Mouse (Mus musculus) urinary bladder, postnatal 10 days (tissue): ENCODE data around the gene Aplnr.

Experiments used
- DNase-seq: peaks from one replicate; pipeline ENCODE4 v3.0.0; 2022; ENCODE audit warnings: low spot score

The Aplnr gene

DNA sequence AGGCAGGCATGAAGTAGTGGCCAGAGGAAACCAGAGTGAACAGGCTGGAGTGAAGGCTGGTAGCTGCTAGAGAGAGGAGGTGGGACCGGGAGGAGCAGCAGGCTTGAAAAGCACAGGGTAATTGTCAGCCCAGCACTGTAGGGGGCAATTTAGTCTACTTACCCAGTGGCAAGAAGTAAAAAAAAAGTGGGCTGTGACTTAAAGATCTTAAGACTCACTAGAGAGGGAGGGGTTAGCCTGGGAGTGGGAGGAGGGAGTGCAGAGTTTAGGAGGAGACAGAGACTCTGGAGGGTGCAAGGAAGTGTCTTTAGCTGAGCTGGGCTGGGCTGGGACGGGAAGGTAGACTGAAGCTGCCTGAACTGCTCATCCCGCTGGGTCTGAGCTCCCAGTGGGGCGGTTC is at the start of gene Aplnr:
Gene Aplnr, plus strand, starts transcription at position 137 of the 400 bp plus-strand sequence.
- no peak for DNase-seq

DNA sequence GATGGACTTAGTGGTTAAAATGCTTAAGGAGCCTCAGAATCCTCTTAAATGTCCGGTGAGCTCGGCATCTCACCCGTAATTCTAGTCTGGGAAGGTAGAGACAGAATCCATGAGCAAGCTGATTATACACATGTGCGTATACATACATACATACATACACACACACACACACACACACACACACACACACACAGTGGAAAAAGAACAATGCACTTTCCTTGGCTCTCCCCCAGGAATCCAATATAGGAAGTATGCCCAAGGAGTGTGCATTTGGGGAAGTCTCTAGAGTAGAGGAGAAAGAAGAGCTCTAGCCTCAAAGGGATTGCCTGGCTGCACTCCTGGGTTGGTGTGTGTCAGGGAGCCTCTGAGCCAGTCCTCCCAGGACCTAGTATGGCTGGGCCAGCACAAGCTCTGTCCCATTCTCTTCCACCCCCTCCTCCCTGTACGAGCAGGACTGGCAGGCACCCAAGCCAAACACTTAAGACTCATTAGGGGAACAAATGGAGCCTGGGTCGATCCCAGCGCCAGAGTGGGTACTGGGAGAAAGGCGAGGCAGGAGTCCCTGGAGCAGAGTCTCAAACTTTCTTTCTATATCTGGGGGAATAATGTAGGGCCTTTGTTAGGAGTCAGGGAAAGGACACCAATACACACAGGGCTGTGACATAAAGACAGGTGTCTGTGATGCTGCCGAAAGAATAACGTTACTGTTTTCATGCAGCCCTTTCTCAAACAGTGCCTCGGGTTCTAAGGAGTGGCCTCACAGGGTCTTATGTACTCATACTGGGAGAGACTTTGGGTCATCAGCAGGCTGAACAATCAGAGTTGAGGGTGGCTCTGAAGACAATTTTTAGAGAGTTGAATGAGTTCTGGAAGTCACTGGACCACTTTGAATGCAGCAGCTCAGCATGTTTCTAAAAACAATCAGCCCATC is 47.0 kb upstream of the Aplnr start:
- no peak for DNase-seq

DNA sequence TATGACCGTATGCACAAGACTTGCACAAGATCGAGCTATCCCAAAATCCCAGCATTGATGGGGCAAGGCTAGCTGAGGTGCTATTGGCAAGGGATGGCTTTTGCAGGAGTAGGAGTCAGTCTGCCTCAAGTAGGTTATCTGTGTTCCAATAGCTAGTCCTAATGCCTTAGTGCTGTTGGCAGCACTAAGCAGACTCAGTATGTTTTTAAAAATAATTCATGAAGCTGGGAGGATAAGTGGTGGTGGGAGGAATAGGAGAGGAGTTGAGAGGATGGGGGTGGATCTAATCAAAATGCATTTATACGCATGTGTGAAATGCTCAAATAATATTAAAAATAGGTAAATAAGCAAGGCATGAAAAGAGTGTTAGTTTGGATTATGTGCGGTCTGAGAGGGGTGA is 44.7 kb upstream of the Aplnr start:
- no peak for DNase-seq

DNA sequence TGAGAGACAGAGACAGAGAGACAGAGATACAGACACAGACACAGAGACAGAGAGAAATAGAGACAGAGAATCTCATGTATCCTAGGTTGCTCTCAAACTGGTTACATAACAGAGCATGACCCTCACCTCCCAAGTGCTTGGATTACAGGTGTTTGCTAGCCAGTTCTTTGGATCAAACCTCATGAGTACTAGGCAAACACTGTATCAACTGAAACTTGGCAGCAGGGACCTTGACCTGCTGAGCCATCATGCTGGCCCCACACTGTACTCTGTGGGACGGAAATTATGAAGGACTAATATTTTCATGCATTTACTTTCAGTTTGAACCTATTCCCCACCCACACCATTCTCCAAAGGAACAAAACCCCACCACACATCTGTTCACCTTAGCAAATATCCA is 42.6 kb upstream of the Aplnr start:
- DNase-seq, result no peak

DNA sequence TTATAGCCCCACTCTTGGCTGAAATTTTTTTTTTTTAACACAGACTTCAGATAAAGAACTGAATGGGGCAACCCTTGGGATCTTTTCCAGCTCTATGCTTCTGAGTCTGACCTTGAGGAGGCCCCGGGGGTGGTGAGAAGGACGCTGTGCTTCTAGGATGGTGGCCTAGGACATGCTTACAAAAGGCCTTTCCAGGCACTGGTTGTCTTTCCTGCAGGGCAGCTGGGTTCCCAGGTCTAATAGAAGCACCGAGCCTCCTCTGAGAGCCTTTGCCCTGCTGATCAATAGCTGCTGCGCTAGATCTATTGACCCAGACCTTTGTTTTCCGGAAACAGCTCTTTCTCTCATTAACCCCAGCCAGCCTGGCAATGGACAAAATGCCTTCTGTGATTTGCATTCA is 40.1 kb upstream of the Aplnr start:
- DNase-seq, result no peak

DNA sequence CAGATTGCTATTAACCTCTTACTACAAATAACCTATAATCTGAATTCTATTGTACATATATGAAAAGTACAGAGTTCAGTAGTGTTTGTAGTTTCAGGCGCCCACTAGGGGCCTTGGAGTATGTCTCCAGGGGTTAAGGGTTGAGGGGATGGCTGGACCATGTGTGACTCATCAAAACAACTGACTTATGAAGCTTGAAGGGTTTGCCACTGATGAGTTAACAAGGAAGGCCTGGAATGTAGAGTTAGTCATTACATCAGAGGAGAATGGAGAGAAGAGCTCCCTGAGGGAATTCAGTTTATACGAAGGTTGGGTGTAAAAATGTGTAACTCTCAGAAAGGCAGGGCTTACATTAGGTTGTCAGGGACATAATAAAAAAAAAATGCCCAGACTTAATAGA is 38.0 kb upstream of the Aplnr start:
- DNase-seq, result no peak

DNA sequence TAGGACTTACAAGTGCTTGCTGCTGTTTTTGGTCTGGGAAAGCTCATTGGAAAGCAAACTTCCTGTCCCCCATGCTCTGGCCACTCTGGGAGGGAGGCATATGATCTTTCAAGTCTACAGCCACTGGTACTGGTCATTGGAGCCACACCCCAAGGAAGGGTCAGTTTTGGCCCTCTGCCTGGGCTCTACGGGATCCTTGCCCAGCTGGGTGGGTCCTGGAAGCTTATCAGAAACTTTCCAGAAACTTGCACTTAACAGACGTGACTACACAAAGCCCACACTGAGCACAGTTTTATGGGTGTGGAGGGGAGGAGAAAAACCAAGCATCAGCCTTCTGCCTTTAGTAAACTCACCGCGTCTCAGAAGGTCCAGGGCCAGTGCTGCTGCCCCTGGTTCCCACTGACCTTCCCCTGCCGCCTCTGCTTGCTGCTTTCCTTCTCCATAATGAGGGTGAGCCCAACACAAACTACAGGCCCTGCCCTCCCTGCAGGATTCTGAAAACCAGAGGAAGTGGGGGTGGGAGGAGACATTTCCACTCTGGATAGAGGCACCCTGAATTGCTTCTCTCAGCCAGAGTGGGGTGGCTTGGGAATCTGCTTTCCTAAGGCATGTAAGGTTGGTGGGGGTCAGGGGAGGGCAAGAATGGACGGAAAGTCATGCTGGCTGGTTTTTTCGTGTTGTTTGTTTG is 37.1 kb upstream of the Aplnr start:
- DNase-seq, result no peak

DNA sequence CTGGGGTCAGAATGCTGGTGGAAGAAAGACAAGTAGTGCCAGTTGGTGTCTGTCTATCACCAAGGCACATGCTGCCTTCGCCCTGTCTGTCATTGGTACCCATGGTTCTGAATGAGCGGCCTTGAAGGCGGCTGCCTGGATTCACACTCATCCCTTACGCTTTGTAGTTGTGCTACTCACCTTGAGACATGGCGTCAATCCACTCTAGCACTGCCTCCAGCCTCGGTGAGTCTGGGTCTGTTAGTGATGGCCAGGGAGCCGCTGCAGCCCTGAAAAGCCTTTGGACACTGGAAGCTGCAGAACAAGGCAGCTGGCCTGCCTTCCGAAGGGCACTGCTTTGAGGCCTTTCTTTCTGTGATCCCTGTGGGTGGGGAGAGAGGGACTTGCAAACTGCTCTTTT is 32.8 kb upstream of the Aplnr start:
- DNase-seq, result no peak

DNA sequence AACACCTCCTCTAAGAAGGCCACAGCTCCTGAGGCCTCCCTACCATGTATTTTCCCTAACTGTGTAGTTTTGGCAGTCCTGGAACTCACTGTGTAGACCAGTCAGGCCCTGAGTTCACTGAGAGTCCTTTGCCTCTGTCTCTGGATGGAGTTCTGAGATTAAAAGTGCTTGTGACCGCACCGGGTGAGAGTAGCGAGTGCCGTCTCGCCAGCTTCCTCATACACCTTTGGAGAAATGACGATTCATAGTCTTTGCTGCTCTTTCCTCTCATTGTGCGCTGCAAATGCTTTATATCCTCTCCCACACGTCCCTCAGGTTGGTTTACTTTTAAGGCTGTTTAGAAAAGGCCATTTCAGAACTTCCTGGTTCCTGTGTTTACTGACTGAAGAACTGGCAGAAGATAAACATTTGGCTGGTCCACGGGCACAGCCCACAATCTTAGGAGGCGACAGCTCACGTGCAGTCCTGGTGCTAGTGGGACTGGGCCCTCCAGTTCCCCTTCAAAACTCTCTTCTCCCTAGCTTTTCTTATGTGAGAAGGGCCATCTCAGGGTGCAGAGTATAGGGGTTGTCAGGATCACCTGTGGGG is 30.5 kb upstream of the Aplnr start:
- no peak for DNase-seq

DNA sequence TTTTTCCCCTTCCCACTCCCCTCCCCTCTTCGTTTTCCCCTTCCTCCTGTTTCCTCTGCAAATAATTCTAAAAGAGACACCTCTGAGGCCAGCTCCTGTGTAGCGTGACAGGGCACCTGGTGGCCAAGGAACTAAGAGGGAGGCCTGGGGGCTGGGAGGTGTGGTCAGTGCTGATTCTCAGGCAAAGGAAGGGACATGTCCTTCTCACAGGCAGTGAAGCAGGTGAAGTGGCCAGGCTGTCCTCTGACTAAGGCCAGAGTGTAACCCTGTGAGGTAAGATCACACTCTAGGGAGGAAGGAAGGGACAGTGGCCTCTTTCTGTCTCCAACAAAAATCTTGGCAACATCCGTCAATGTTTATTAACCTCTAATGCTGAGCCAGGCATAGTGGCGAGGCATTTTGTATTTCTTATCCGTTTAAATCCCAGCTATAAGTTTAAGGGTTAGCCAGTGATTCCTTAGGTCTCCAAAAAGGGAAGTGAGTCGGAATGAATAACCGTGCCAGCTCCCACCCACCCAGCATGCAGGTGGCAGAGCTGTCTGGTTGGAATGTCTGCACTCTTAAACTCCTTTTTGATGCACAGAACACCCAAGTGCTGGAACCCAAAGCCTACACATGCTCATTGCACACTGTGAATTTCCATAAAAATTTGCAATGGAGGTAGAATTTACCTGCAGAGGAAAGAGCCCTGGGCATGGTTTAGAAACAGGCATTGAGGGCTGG is 29.8 kb upstream of the Aplnr start:
- no peak for DNase-seq

DNA sequence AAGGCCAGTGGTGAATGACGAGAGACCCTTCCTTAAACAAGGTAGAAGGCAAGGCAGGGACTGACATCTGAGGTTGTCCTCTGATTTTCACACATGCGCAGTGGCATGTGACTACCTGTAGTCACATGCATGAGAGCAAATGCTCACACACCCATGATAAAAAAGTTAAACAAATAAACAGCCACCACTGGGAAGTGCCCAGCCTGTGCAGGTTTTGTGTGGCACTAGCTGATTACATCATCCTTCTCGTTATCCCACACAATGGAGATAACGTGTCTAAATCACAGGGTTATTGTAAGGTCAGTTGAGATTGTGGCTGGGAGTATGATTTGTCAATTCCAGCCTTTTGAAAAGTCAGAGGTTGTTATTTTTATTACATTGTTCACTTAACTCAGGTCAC is 29.1 kb upstream of the Aplnr start:
- no peak for DNase-seq

DNA sequence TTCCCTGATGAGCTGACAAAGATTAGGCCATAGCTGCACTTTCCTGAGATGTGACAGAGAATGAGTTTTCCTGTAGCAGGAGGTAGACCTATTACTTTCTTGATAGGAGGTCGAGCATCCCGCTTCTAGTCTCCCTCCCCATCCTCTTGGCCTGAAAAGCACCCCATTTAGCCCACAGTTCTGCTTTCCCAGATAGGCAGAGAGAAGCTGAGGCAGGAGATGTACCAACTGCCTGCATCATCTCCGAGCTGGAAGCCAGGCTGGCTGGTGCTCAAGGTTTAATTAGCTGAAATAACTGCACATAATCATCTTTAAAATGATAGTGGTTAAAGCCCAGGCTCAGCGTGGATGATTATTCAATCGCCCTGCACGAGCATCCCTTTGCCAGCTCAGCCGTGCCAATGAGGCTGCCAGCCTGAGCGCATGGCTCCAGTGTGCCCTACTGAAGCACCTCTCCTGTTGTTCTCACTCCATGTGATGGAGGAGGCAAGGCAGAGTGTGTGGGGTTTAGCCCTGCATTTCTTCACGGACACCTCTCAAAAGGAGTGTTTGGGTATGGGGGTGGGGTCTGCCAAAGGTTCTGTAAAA is 25.6 kb upstream of the Aplnr start:
- DNase-seq, result no peak

DNA sequence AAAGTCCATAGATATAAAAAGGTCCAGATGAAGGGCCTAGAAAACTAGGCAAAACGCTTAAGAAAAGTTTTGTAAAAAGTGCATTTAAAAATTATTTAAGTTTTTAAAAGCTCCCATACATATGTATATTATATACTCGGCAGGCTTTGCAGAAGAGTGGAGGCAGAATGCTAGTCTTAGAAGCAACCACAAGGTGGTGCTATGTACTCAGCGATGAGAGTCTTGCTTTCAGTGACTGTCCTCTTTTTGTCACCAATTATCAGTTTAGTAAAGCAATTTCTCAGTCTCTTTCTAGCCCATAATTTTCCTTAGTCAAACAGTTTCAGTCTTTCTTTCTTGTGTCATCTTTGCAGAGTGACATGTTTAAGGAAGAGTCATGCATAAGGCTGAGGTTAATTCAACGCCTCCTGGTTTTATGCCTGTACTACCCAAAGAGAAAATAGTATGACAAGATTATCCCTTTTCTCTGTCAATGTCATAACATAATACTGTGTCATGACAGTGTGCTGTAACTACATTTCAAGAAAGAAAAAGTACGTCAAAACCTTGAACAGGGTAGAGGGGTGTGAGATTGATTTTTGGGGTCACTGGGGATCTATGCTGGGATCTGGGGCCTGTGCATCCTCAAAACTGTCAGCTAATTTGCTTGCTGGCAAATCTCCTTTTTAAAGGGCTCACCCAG is 12.7 kb upstream of the Aplnr start:
- DNase-seq, result no peak

DNA sequence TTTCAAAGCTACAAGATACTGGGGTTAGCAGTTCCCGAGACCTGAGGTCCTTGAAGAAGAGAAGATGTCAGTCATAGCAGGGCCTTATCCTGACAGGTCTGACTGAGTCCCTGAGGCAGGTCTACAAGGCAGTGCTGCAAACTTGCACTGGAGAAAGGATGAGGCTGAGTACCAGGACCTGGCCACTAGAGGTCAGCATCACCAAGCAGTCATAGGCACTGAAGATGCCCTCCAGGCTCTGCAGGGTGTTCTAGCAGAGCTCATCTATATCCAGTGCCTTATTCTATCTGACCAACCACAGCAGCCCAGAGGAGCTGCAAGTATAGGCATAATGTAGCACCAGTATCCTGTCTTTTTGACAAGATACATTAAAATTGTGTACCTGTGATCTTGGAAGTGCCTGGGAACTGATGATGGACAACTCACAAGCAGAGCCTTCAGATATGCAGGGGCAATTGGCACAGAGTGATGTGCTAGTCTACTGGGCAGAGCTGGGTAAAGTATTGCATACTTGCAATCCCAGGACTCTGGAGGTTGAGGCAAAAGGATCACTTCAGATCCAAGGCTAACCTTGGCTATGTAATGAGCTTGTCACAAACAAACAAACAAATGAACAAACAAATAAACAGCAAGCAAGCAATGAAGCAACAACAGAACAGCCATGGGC is 12.0 kb upstream of the Aplnr start:
- no peak for DNase-seq

DNA sequence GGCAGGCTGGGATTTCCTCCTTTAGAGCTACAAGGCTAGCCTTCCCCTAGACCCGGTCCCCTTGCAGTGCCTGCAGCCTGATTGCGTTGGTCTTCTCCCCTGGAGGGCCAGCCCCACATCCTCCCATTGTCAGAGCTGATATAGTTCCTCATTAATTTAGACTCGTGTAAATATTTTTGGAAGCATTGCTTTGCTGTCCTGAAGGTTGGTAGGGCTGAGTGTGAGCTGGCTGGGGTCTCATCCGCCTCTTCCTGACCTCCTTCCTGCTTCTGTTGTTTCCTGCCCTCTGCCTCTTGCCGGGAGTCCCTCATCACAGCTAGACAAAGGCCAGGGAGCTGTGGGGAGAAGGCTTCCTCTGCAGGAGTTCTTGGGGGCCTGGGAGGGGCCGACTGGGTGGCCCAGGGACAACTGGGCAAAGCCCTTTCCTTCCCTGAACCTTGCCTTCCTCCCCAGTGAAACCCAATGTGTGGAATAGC is 6.5 kb upstream of the Aplnr start:
- DNase-seq, result no peak

DNA sequence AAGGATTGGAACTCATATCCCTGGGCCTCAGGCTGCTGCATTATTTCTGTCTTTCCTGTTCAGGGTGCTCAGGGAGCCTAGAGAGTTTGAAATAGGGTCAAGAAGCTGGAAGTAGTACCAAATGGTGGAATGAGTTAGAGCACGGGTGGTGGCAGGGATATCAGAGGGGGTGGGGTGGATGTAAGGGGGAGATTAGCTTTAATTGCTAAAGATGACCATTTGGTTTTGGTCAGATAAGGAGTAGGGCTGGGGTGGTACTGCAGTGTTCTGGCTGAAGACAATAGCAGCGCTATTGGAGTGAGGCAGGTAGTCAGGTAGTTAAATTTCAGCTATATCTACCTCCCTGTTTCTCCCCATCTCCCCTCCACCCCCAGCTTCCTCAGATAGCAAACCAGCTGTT is 4.8 kb upstream of the Aplnr start:
- no peak for DNase-seq

DNA sequence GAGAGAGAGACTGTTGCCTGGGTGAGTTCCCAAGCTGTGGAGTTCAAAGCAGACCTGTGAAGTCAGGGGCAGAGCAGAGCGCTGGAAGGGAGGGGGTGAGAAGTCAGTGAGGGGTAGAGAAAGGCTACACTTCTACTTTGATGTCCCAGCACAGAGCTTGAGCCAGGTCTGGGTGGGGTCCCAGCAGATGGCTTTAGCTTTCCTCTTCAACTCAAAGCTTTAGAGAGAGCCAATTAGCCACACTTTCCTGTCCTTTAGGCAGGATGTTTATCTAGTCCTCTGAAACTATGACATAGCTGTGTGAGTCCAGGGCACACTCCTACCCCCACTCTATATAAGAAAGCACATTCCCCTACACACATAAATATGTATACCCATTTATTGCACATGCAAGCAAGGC is 4.3 kb upstream of the Aplnr start:
- no peak for DNase-seq

DNA sequence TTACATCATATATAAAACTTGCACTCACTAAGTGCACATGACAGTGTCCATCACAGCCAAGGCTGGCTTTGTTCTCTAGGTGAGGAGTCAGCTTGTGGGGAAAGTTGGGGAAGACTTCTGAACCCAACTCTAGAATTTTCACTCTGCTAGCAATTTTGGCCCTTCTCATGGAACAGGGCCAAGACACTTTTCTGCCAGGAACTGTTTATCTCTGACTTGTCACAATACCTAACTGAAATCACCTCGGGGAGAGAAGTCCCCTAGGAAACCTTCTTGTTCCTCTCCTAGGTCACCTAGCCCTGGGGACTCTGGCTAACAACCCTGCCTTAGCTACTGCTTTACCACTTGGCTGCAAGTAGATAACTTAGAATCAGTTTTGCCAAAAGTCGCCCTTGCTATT is 3.8 kb upstream of the Aplnr start:
- DNase-seq, result no peak

DNA sequence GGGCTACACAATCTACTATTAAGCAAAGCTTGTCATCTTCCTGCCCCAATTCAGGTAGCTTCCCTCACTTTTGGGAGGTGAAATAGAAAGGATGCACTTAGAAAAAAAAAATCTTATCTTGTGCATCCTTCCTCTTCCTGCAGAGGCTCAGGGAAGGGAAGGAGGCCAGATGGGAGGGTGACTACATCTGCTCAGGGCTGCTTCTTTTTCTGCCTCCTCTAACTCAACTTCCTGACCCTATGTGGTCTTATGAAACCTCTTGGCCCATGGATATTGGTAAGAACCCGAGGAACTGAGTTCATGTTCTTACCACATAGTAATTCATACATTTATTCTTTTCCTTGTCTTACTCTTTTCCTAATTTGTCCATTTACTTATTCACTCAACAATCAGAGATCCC is 926 bp upstream of the Aplnr start:
- no peak for DNase-seq

DNA sequence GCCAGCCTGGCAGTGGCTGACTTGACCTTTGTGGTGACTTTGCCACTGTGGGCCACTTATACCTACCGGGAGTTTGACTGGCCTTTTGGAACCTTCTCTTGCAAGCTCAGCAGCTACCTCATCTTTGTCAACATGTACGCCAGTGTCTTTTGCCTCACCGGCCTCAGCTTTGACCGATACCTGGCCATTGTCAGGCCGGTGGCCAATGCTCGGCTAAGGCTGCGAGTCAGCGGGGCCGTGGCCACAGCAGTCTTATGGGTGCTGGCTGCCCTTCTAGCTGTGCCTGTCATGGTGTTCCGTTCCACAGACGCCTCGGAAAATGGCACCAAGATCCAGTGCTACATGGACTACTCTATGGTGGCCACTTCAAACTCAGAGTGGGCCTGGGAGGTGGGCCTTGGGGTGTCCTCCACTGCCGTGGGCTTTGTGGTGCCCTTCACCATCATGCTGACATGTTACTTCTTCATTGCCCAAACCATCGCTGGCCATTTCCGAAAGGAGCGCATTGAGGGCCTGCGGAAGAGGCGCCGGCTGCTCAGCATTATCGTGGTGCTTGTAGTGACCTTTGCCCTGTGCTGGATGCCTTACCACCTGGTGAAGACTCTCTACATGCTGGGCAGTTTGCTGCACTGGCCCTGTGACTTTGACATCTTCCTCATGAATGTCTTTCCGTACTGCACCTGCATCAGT is 951 bp downstream of the Aplnr start:
- no peak for DNase-seq
